Mouse (Mus musculus): ENCODE data around the gene Sec14l2. TPM values are rescaled to one million over a fixed set of nuclear protein-coding genes. Genes with fewer than 3 reads are reported as not detected.

The Sec14l2 gene
- polyA plus RNA-seq, 1 experiment from 2014 or later = 7.6 TPM

- H3K9ac ChIP-seq (replicated peaks; ENCODE audit: low read depth) = no peak overlapping the region
- DNase-seq (ENCODE audit: low spot score) = no peak
- no peaks in the 10 kb centered on the region for H3K9me3 ChIP-seq (ENCODE audit: low read length)
- H3K36me3 ChIP-seq (ENCODE audit: insufficient read depth, low read length) = no peaks in the 10 kb centered on the region
- no peaks in the 10 kb centered on the region for H3K27me3 ChIP-seq (replicated peaks; ENCODE audit: insufficient read depth, low read length)
- ATAC-seq = no peak
- H3K4me1 ChIP-seq (ENCODE audit: insufficient read depth, low read depth, low read length) = no peaks in the 10 kb centered on the region
- H3K4me3 ChIP-seq (ENCODE audit: low read depth, low read length) = no peak overlapping the region
- H3K27ac ChIP-seq (ENCODE audit: low read length) = no peak overlapping the region
- TF ChIP-seq CTCF (IDR thresholded peaks at IDR 0.05) = no peak
- TF ChIP-seq EP300 (IDR thresholded peaks at IDR 0.05) = no peak
- WGBS = 76% methylated on average over 6 of the region's 6 CpGs
- H3K4me2 ChIP-seq (replicated peaks; ENCODE audit: low read depth, low read length) = no peak overlapping the region
Observed at GRCm38 (mm10) chr11:4146381-4146780, 23.2 kb upstream of the Sec14l2 start.

DNA sequence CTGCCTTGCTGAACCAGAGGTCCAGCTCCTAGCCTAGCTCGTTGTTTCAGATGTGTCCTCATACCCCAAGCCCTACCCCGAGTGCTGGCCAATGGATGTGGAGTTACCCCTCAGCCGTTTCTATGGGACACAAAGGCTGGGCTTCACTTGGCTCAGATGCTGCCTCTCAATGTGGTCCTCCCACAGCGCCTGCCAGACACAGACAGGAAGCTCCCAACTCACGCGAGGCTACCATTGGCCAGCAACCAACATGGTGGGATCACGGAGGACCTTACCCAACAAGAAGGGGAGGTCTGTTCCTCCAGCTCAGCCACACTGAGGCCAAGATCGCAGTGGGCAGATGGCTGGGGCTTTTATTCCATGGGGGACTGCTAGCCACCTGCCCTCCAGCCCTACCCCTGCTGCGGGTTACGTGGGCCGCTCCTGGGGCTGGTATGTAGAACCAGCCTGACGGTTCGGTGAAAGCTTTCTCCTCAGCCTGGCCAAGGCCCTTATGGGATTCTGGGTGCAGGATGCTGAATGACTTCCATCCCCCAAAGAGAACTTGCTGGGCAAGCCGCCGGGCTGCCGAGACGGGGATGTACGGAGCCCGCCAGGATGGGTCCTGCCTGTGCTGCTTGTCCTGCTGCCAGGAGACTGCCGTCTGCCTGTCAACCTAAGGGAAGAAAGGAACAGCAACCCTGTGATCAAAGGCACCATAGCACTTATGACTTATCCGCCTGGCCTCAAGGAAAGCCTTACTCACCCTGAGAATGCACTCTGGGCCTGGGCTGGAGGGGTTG is 20.3 kb upstream of the Sec14l2 start:
- H3K27me3 ChIP-seq (replicated peaks; ENCODE audit: insufficient read depth, low read length) = no peaks in the 10 kb centered on the region
- no peaks in the 10 kb centered on the region for H3K4me1 ChIP-seq (ENCODE audit: insufficient read depth, low read depth, low read length)
- 0 out of 2 replicates have a peak, but pooled peaks cover 9% of the 10 kb centered on the region for H3K36me3 ChIP-seq (ENCODE audit: insufficient read depth, low read length)
- H3K9me3 ChIP-seq (ENCODE audit: low read length) = no peaks in the 10 kb centered on the region
- no peak overlapping the region for H3K4me2 ChIP-seq (replicated peaks; ENCODE audit: low read depth, low read length)
- ATAC-seq = no peak
- no peak overlapping the region for H3K9ac ChIP-seq (replicated peaks; ENCODE audit: low read depth)
- no peak overlapping the region for H3K27ac ChIP-seq (ENCODE audit: low read length)
- no peak overlapping the region for H3K4me3 ChIP-seq (ENCODE audit: low read depth, low read length)
- WGBS = 85% methylated on average over 21 of the region's 21 CpGs
- TF ChIP-seq EP300 (IDR thresholded peaks at IDR 0.05) = no peak
- no peak for TF ChIP-seq CTCF (IDR thresholded peaks at IDR 0.05)
- DNase-seq (ENCODE audit: low spot score) = no peak

- Histone ChIP-seq H3K4me2 (replicated peaks; ENCODE audit: low read depth, low read length) (no peak overlapping the region), H3K36me3 (ENCODE audit: insufficient read depth, low read length) (peaks cover 12% of the 10 kb centered on the region; the same call in 1 of the 2 replicates), H3K4me1 (ENCODE audit: insufficient read depth, low read depth, low read length) (no peaks in the 10 kb centered on the region), H3K9me3 (ENCODE audit: low read length) (no peaks in the 10 kb centered on the region), H3K27ac (ENCODE audit: low read length) (peak overlapping the region; percentile 39; the same call in 1 of the 2 replicates), H3K27me3 (replicated peaks; ENCODE audit: insufficient read depth, low read length) (no peaks in the 10 kb centered on the region), H3K4me3 (ENCODE audit: low read depth, low read length) (no peak overlapping the region), H3K9ac (replicated peaks; ENCODE audit: low read depth) (no peak overlapping the region)
- TF ChIP-seq CTCF (IDR thresholded peaks at IDR 0.05) (no peak), EP300 (IDR thresholded peaks at IDR 0.05) (no peak)
- DNase-seq (ENCODE audit: low spot score) (no peak), ATAC-seq (no peak)
- 73% methylated on average over 4 of the region's 4 CpGs for WGBS
Observed at GRCm38 (mm10) chr11:4142352-4142751, 19.1 kb upstream of the Sec14l2 start.

DNA sequence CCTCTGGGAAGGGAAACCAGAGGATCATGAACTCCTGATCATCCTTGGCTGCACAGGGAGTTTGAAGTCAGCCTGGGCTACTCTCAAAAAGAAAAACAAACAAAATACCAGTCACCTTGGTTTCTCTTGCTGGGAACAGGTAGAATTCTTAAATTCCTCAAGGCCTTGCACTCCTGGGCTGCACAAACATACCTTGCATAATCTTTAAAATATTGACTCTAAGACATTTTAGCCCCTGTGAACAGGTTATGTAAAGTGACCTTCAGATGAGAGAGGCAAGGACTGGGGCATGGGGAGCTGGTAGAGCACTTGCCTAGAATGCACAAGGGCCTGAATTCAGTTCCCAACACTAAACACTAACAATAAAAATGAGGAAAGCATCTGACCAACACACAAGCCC is 18.3 kb upstream of the Sec14l2 start:
- DNase-seq (ENCODE audit: low spot score) = peak; percentile 75
- Histone ChIP-seq H3K27me3 (replicated peaks; ENCODE audit: insufficient read depth, low read length) (no peaks in the 10 kb centered on the region), H3K4me2 (replicated peaks; ENCODE audit: low read depth, low read length) (no peak overlapping the region), H3K4me3 (ENCODE audit: low read depth, low read length) (no peak overlapping the region), H3K9ac (replicated peaks; ENCODE audit: low read depth) (no peak overlapping the region), H3K9me3 (ENCODE audit: low read length) (no peaks in the 10 kb centered on the region), H3K36me3 (ENCODE audit: insufficient read depth, low read length) (peaks cover 12% of the 10 kb centered on the region; the same call in 1 of the 2 replicates), H3K4me1 (ENCODE audit: insufficient read depth, low read depth, low read length) (peaks cover 2% of the 10 kb centered on the region; the same call in 1 of the 2 replicates), H3K27ac (ENCODE audit: low read length) (peak overlapping the region; percentile 39; the same call in 1 of the 2 replicates)
- TF ChIP-seq EP300 (IDR thresholded peaks at IDR 0.05) (peak; percentile 70), CTCF (IDR thresholded peaks at IDR 0.05) (no peak)
- peak; percentile 87 for ATAC-seq

DNA sequence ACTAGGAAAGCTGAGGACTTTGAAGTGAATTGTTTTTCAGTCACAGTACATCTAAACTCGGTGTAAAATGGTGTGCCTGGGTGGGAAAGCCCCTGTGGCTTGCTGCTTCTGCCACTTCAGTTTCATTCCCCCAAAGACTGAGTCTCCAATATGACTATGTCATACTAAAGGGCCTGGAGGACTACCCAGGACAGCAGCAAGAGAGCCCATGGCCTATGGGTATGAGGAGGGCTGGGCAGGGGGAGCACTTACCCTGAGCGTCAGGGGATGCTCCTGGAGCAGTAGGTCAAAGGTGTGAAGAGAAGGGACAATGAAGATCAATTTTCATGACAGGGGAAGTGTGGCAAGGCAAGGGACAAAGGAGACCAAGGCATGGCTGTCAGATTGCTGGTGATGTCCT is 15.7 kb upstream of the Sec14l2 start:
- Histone ChIP-seq H3K4me2 (replicated peaks; ENCODE audit: low read depth, low read length) (no peak overlapping the region), H3K36me3 (ENCODE audit: insufficient read depth, low read length) (peaks cover 12% of the 10 kb centered on the region; the same call in 1 of the 2 replicates), H3K9ac (replicated peaks; ENCODE audit: low read depth) (no peak overlapping the region), H3K9me3 (ENCODE audit: low read length) (no peaks in the 10 kb centered on the region), H3K4me3 (ENCODE audit: low read depth, low read length) (no peak overlapping the region), H3K4me1 (ENCODE audit: insufficient read depth, low read depth, low read length) (peaks cover 10% of the 10 kb centered on the region; the same call in 1 of the 2 replicates), H3K27me3 (replicated peaks; ENCODE audit: insufficient read depth, low read length) (no peaks in the 10 kb centered on the region), H3K27ac (ENCODE audit: low read length) (no peak overlapping the region)
- 71% methylated on average over 2 of the region's 2 CpGs for WGBS
- no peak for DNase-seq (ENCODE audit: low spot score)
- TF ChIP-seq CTCF (IDR thresholded peaks at IDR 0.05) (no peak), EP300 (IDR thresholded peaks at IDR 0.05) (no peak)
- ATAC-seq = no peak

- H3K4me1 ChIP-seq (ENCODE audit: insufficient read depth, low read depth, low read length) = peaks cover 10% of the 10 kb centered on the region; the same call in 1 of the 2 replicates
- TF ChIP-seq CTCF (IDR thresholded peaks at IDR 0.05) (peak; percentile 73), EP300 (IDR thresholded peaks at IDR 0.05) (no peak)
- peak within 1 kb of the TSS; percentile 91 for H3K4me3 ChIP-seq (ENCODE audit: low read depth, low read length)
- peak within 1 kb of the TSS; percentile 65 for H3K4me2 ChIP-seq (replicated peaks; ENCODE audit: low read depth, low read length)
- 2% methylated on average over 49 of the region's 66 CpGs for WGBS
- no peaks in the 10 kb centered on the region for H3K27me3 ChIP-seq (replicated peaks; ENCODE audit: insufficient read depth, low read length)
- DNase-seq (ENCODE audit: low spot score) (peak; percentile 95), ATAC-seq (peak; percentile 97)
- H3K9ac ChIP-seq (replicated peaks; ENCODE audit: low read depth) = peak within 1 kb of the TSS; percentile 97
- peaks cover 6% of the 10 kb centered on the region; the same call in 1 of the 2 replicates for H3K36me3 ChIP-seq (ENCODE audit: insufficient read depth, low read length)
- H3K27ac ChIP-seq (ENCODE audit: low read length) = peak within 1 kb of the TSS; percentile 93
- H3K9me3 ChIP-seq (ENCODE audit: low read length) = no peaks in the 10 kb centered on the region
Observed at GRCm38 (mm10) chr11:4134986-4135935, 12.0 kb upstream of the Sec14l2 start, which contains the start of gene Rnf215. TSS of gene Rnf215 (plus strand) at chr11:4135202.
